Mouse (Mus musculus): ENCODE measurements at regions not wholly inside any gene's neighbourhood (a gene's known extent, or its start where the extent isn't known, plus 50 kb on each side); places are given as distances from the start of the nearest gene placed in this dataset.

- no peak for DNase-seq (ENCODE audit: low spot score)
Measured at GRCm38 (mm10) chr3:41857446-41857845, 115.0 kb downstream of the D3Ertd751e start.

DNA sequence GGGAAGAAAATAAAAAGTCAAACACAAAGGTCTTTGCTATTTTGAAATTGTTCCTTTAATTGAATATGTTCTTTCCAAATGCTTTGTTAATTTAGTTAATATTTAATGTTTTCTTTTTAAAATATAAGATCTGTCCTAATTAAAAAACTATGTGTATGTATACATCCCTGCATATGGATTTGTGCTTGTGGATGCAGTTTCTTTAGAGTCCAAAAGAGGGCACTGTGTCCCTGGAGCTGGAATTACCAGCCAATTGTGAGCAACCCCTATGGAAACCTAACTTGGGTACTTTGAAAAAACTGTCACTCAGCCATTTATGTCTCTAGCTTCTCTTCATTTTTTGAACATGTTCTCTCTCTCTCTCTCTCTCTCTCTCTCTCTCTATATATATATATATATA lies 120.3 kb downstream of the D3Ertd751e start:
- DNase-seq (ENCODE audit: low spot score) = peak; percentile 16

DNA sequence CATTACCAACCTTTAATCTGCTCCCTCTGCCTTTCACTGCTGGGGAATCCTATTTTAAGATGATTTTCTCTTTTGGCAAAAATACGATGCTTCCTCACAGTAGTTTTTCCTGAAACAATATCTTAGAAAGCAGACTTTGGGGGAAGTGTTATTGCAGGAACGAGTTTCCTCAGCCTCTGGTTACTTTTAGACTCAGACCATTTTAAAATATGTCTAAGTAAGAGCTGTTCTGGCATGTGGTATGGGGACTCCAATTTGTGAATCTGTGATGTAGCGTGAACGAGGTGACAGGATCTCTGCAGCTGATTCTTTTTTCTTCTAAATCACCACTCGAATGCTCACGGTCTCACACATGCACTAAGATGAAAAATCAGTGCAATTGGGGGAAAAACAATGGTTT lies 166.5 kb downstream of the D3Ertd751e start:
- DNase-seq (ENCODE audit: low spot score) = no peak

GRCm38 (mm10) chr3:41913190-41913589 lies 170.8 kb downstream of the D3Ertd751e start:
- no peak for DNase-seq (ENCODE audit: low spot score)

DNA sequence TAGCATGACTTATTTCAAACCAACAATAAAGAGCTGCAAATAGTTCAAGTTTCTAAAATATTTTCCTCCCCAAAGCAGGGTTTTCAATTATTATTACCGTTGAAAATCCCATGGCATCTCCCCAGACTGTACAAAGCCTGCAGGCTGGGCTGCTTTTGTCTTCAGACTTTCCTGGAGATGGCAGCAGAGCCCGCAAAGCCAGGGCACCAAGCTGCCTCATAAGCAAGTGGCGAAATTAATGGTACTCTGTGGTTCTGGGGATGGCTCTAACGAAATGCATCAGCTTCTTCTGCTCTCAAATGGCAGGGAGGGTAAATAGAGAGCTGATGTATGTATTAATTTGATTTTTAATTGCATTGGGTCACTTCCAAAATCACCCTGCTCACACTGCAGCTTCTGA lies 197.4 kb downstream of the D3Ertd751e start:
- DNase-seq (ENCODE audit: low spot score) = no peak

DNA sequence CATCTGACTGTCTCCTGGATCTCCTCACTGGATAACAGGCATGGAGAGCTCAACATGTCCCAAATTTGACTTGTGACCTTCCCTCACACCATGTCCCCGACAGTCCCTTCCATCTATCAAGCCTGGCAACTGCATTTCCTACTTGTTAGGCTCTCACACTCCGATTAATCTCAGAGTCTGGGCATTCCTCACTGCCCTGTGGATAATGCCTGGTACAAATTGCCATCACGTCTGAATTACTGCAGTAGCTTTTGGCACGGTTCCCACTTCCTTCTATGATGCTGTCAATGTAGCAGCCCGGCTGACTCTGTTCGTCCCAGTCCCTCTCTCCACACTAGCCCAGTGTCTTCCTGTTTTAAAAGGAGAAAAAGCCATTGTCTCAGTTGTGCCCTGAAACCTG lies 200.6 kb downstream of the D3Ertd751e start:
- no peak for DNase-seq (ENCODE audit: low spot score)

- DNase-seq (ENCODE audit: low spot score) = no peak
Measured at GRCm38 (mm10) chr3:41949404-41949803, 207.0 kb downstream of the D3Ertd751e start.

- peak; percentile 55 for DNase-seq (ENCODE audit: low spot score)
Measured at GRCm38 (mm10) chr3:41957385-41957784, 215.0 kb downstream of the D3Ertd751e start.

DNA sequence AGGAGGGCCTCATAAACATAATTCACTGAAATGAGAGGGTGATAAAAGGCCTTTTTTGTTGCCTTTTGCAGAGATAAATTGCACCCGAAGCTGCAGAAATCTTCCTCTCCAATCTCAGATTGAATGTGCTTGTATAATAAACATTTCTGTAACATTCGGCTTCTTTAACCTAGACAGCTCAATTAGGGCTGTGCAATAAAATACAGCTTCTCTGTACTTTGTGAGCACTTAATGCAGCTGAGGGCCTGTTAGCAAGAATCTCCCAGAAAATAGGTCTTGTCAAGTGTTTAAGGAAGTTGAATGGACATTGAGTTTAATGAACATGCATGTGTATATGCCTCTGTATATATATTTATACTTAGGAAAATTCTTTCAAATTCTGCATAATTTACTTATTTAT lies 217.8 kb downstream of the D3Ertd751e start:
- DNase-seq (ENCODE audit: low spot score) = no peak

- DNase-seq (ENCODE audit: low spot score) = no peak
Measured at GRCm38 (mm10) chr3:41962923-41963322, 220.5 kb downstream of the D3Ertd751e start.

DNA sequence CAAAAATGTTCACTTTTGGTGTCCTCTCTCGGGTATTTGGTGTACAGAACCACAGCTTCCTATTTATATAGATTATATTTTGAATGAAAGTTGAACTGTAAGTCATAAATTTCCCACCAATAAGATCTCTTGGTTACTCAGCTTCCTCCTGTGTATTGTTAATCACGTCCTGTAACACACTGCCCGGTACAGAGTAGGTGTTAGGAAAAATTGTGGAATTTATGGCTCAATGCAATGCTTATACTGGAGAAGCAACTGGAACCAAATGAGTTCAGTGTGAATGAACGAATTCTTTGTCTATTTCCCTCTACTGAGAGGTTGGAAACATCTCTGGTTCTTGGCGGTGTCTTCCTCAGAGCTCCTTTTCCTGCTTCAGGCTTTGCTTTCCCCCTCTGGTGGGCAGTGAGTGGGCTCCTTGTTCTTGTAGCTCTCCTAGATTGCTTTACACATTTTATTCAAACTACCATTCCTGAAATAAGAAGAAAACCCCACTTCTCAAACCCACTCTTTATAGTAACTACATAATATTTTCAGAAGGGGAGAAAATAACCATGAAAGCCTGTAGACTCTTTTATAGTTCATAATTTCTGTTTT lies 264.4 kb downstream of the D3Ertd751e start:
- DNase-seq (ENCODE audit: low spot score) = no peak

DNA sequence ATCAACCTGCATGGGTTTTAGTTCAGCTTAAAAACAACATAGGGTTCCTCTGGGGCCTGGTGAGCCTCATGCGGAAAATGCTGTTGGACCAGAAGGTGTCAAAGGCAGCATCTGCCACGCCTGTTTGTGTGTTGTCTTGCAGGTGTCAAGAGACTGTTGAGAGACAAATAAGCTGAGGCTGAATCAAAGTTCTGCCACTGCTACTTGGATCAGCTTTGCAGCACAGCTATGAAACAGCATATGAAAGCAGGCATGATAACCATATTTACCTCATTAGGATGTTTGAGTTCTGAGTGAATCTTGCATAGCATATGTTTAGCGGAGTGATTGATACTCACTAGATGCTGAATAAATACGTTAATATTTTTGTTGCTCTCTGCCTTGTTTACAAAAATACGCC lies 280.8 kb downstream of the D3Ertd751e start:
- no peak for DNase-seq (ENCODE audit: low spot score)

GRCm38 (mm10) chr3:42039632-42040031 lies 297.2 kb downstream of the D3Ertd751e start:
- no peak for DNase-seq (ENCODE audit: low spot score)

DNA sequence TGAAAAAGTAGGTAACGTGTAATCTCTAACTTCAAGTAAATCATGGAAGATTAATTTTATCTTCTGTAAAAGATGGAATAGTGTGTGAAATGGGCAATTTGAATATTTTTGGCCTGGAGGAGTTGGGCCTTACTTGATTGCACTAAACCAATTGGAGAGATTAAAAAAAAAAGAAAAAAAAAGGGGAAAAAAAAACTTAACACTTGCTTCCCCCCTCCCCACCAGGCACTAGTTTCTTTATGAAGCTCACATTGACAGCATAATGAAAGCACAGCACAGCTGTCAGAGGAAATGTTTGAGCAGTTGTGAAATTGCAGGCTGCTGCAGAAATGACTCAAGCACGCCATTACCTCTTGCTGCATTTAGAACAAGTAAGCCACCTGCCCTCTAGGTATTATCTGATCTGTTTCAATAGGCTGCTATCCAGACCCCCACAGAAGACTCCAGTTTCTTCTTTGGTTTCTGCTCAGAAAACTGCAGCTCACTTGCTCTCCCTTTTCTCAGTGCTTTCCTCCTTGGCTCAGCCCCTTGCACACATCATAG lies 297.9 kb downstream of the D3Ertd751e start:
- DNase-seq (ENCODE audit: low spot score) = no peak

- no peak for DNase-seq (ENCODE audit: low spot score)
Measured at GRCm38 (mm10) chr3:42040959-42041358, 298.5 kb downstream of the D3Ertd751e start.

GRCm38 (mm10) chr3:42057286-42057868 lies 315.0 kb downstream of the D3Ertd751e start:
- DNase-seq (ENCODE audit: low spot score) = no peak

DNA sequence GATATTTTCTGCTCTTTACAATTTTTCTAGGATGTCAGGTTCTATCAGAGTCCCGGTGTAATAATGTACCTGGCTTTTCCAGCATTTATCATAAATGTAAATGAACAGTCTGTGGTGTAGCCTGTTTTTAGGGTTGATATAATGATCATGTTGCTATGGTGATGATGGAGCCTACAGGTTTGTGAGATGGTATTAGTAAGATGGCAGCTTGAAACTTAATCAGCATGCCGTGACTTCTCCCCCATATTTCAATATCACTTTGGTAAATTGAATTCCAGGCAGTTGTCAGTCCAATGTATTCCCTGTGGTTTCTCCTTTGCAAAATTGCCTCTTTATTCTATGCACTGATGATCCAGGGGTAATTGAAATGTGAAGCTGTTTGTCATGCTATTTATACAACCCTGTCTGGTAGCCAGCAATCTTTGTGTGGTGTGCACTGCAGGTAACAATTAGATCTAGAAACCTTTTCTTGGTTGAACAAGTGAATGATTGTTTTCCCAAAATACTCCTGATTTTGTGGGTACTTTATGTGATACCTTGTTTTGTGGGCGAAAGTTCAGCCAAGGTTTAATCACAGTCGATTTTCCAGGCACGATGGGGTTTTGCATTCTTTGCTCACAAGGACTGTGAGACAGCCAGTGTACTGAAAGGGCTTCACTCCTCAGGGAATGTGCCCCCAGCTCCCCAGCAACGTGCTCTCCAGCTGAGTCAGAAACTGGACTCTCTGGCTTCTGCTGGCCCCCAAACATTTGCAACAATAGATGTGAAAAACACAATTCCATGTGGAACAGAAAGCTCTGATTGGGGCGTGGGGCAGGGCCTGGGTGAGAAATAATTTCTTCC lies 322.9 kb downstream of the D3Ertd751e start:
- DNase-seq (ENCODE audit: low spot score) = peak; percentile 40

- DNase-seq (ENCODE audit: low spot score) = no peak
Measured at GRCm38 (mm10) chr3:42065962-42066361, 323.6 kb downstream of the D3Ertd751e start.

GRCm38 (mm10) chr3:42067036-42067435 lies 324.6 kb downstream of the D3Ertd751e start:
- DNase-seq (ENCODE audit: low spot score) = no peak

DNA sequence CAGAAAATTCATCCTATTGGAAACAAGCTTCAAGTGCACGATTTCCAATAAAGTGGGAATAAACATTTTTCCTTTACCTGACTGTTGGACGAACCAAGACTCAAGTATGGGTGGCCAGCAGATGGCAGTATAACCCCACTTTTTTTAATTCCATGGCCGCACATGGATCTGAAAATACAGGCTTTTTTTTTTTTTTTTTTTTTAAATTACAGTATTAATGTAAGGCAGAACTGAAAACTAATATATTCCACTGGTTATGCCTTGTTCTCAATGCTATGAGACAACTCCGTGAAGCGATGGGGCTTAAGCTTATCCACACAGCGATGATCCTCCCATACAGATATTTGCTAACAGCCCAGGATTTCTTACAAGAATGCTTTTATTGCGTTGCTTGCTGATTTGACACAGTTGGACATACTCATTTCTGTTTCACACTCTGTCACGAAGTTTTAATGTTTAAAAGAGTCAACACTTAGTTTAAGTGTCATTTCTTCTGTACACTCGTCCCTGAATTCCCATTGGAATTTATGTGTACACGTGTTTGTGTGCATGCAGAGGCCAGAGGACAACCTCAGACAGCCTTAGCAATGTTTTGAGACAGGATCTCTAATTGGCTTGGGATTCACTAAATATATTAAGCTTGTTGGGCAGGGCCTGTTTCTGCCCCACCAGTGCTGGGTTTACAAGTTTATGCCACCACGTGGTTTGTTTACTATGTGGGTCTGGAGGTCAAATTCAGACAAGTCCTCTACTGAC lies 332.3 kb downstream of the D3Ertd751e start:
- peak; percentile 69 for DNase-seq (ENCODE audit: low spot score)

- DNase-seq (ENCODE audit: low spot score) = peak; percentile 69
Measured at GRCm38 (mm10) chr3:42110976-42111847, 368.8 kb downstream of the D3Ertd751e start.
